Mouse (Mus musculus) stomach, embryonic 15.5 days (tissue): Measurements from ENCODE around the gene Fthl17b. TPM values are rescaled to one million over a fixed set of nuclear protein-coding genes. Genes with fewer than 3 reads are reported as not detected.
"Not testable (repeated sequence)": the region's sequence is repeated elsewhere in the genome, so short reads cannot be mapped to it uniquely, and the experiment has no call there.

ENCODE experiments used
- ATAC-seq: fragments of 200-750 bp; cut with Nextera tagmentation; 2 replicates; pipeline ENCODE4 v1.8.0; 2017; ENCODE audit warnings: low read depth, moderate number of reproducible peaks, moderate TSS enrichment; ENCODE audit not compliant: insufficient read depth, low FRiP score
- H3K27ac ChIP-seq: fragments of 300-500 bp; sonication (generic); 2 replicates; pipeline ENCODE4 v1.5.1; 2015; ENCODE audit warnings: mild to moderate bottlenecking, inconsistent platforms
- H3K27me3 ChIP-seq: fragments of 300-500 bp; sonication (generic); replicated peaks from 2 replicates; pipeline ENCODE4 v1.6.1; 2015; ENCODE audit warnings: inconsistent platforms
- H3K36me3 ChIP-seq: fragments of 300-500 bp; sonication (generic); 2 replicates; pipeline ENCODE4 v1.6.1; 2015; ENCODE audit warnings: inconsistent platforms
- H3K4me1 ChIP-seq: fragments of 300-500 bp; sonication (generic); 2 replicates; pipeline ENCODE4 v1.6.1; 2015; ENCODE audit warnings: inconsistent platforms
- H3K4me2 ChIP-seq: fragments of 300-500 bp; sonication (generic); 2 replicates; pipeline ENCODE4 v1.6.1; 2015; ENCODE audit warnings: mild to moderate bottlenecking, inconsistent platforms
- H3K4me3 ChIP-seq: fragments of 300-500 bp; sonication (generic); replicated peaks from 2 replicates; pipeline ENCODE4 v1.5.1; 2015; ENCODE audit warnings: inconsistent platforms
- H3K9ac ChIP-seq: fragments of 300-500 bp; sonication (generic); 2 replicates; pipeline ENCODE4 v1.6.1; 2015; ENCODE audit warnings: inconsistent platforms
- H3K9me3 ChIP-seq: fragments of 300-500 bp; sonication (generic); 2 replicates; pipeline ENCODE4 v1.6.1; 2016; ENCODE audit warnings: inconsistent platforms
- WGBS: fragments of 180-500 bp; shearing (Covaris S2); methylation state at CpG from one replicate; pipeline ENCODE4 v1.1.7; 2015; 5-methylcytosine and 5-hydroxymethylcytosine counted together
- polyA plus RNA-seq: library from polyadenylated mRNA; unstranded; fragments of >200 nt; fragmentation: Nextera tagmentation; extraction: Ambion mirVana; gene quantifications from 2 replicates; pipeline ENCODE4 v1.2.1, GENCODE M21; 2015

Gene Fthl17b
- not detected in 2 replicates for polyA plus RNA-seq

GRCm38 (mm10) chrX:8962875-8963274, at the start of gene Fthl17b:
Gene Fthl17b (minus strand): TSS chrX:8962975.
- ATAC-seq, H3K9ac ChIP-seq, H3K27me3 ChIP-seq, H3K4me3 ChIP-seq, H3K4me1 ChIP-seq, H3K36me3 ChIP-seq, H3K27ac ChIP-seq, H3K9me3 ChIP-seq, H3K4me2 ChIP-seq: not testable (repeated sequence)
- WGBS, result 92% methylated on average over 4 of the region's 11 CpGs

DNA sequence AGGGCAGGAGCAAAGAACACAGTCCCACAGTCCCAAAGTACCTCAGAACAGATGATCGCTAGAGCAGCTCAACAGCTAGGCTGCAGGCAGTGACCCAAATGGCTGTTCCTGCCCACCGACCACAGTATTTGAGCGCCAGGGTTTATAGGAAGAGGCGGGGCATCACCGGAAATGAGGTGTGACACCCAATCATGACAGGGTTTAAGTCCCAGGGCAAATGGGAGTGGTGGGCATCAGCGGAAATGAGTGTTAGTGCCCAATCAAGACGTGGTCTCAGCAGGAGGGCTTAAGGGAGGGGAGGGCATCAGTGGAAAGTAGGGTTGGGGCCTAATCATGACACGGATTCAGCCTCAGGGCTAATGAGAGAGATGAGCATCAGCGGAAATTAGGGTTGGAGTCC, 23.9 kb upstream of the Fthl17b start, which contains the start of gene Fthl17d:
TSS of gene Fthl17d (minus strand) at position 101 of the 400 bp plus-strand sequence.
- not testable (repeated sequence) for H3K4me2 ChIP-seq, ATAC-seq, H3K27me3 ChIP-seq, H3K36me3 ChIP-seq, H3K9ac ChIP-seq, H3K4me3 ChIP-seq, H3K27ac ChIP-seq, H3K9me3 ChIP-seq, H3K4me1 ChIP-seq
- no CpG with 5 or more reads among the region's 9 CpGs for WGBS

GRCm38 (mm10) chrX:8976459-8976858, 13.7 kb upstream of the Fthl17b start, which contains the start of gene Fthl17c:
Gene Fthl17c (minus strand): TSS chrX:8976559.
- not testable (repeated sequence) for H3K9me3 ChIP-seq, H3K4me3 ChIP-seq, ATAC-seq, H3K9ac ChIP-seq, H3K27me3 ChIP-seq, H3K36me3 ChIP-seq, H3K4me1 ChIP-seq, H3K4me2 ChIP-seq, H3K27ac ChIP-seq
- no CpG with 5 or more reads among the region's 11 CpGs for WGBS

- H3K9me3 ChIP-seq, H3K4me3 ChIP-seq, H3K27ac ChIP-seq, H3K27me3 ChIP-seq, H3K4me1 ChIP-seq, H3K9ac ChIP-seq, ATAC-seq, H3K4me2 ChIP-seq, H3K36me3 ChIP-seq: not testable (repeated sequence)
- WGBS, result 49% methylated on average over 4 of the region's 4 CpGs
These were observed 1.8 kb upstream of the Fthl17b start for GRCm38 (mm10) chrX:8964618-8965017.

DNA sequence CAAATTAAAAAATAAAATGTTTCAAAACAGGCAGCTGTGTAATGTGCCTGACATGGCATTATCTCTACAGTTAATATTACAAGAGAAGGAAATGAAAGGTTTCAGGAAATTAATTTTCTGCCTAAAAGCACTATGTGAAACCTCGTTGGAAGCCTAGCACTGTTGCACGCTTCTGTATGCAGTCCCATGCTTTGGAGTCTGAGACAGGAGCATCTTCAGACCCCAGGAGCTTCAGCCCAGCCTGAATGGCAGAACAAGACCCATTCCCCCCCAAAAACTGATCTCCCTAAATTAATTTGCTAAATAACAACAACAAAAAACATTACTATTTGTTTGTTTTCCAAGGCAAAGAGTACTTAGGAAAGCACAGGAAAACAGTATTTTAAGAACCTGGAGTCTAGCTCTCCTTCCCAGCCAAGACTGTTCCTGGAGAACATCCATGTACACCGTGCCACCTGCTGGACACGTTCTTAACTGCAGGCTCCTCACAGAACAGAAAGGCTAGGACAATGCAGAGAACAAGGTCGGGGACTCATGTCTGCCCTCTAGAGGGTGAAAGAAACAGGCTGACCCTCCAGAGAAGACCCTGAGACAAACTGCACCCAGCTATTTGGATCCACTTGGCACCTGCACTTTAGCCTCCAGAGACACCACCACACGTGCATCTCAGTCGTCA, 14.5 kb downstream of the Fthl17b start:
- H3K36me3 ChIP-seq, H3K27ac ChIP-seq, H3K9ac ChIP-seq, H3K4me1 ChIP-seq, H3K4me2 ChIP-seq, H3K27me3 ChIP-seq, H3K4me3 ChIP-seq, H3K9me3 ChIP-seq: not testable (repeated sequence)
- ATAC-seq, result peak; percentile 47; the same call in 1 of the 2 replicates
- 17% methylated on average over 7 of the region's 7 CpGs for WGBS

DNA sequence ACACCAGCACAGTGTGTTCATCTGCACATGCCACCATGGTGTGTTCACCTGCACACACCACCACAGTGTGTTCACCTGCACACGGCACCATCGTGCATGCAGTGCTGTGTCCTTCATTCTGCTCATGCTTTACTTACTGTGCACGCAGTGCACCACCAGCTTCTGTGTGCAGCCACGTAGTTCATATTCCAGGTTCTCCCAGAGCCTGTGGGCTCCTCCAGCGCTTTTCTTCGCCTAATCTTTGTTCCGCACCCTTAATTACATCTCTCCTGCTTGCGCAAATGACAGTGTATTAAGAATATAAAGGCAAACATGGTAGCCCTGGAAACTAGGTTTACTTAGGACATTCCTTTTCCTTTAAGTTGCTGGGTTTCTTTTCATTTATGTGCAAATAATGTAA, 18.7 kb downstream of the Fthl17b start:
- Histone ChIP-seq H3K9ac (no peak overlapping the region), H3K36me3 (no peaks in the 10 kb centered on the region), H3K27me3 (no peaks in the 10 kb centered on the region), H3K4me2 (no peak overlapping the region), H3K9me3 (no peaks in the 10 kb centered on the region), H3K27ac (no peak overlapping the region), H3K4me3 (no peak overlapping the region), H3K4me1 (no peaks in the 10 kb centered on the region)
- 71% methylated on average over 8 of the region's 8 CpGs for WGBS
- peak; percentile 60 for ATAC-seq

DNA sequence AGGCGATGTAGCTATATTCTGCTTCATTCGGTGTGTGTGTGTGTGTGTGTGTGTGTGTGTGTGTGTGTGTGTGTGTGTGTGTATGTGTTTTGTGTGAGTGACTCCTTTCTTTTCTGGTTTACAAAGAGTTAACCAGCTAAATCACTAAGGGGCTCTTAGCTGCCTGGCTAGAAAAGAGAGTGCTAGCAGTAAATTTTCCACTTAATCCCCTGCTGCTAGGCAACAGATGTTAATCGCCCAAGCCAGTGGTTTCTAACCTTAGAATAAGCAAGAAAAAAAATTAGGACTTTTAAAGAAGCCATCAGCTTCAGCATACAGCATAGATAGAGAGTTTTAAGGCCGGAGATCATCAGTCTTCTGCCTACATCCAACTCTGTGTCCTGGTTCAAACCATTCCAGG, 35.5 kb downstream of the Fthl17b start:
- no peak overlapping the region for H3K9ac ChIP-seq
- H3K27me3 ChIP-seq, result no peaks in the 10 kb centered on the region
- no peak overlapping the region for H3K27ac ChIP-seq
- WGBS, result 47% methylated on average over 4 of the region's 4 CpGs
- no peaks in the 10 kb centered on the region for H3K36me3 ChIP-seq
- H3K4me3 ChIP-seq, result no peak overlapping the region
- H3K4me2 ChIP-seq, result no peak overlapping the region
- no peaks in the 10 kb centered on the region for H3K9me3 ChIP-seq
- no peaks in the 10 kb centered on the region for H3K4me1 ChIP-seq
- ATAC-seq, result no peak

- no peaks in the 10 kb centered on the region for H3K36me3 ChIP-seq
- H3K4me1 ChIP-seq, result no peaks in the 10 kb centered on the region
- no peaks in the 10 kb centered on the region for H3K9me3 ChIP-seq
- H3K4me2 ChIP-seq, result no peak overlapping the region
- WGBS, result 51% methylated on average over 9 of the region's 9 CpGs
- H3K27me3 ChIP-seq, result no peaks in the 10 kb centered on the region
- no peak overlapping the region for H3K4me3 ChIP-seq
- ATAC-seq, result no peak
- H3K27ac ChIP-seq, result no peak overlapping the region
- no peak overlapping the region for H3K9ac ChIP-seq
These were observed 40.8 kb downstream of the Fthl17b start for GRCm38 (mm10) chrX:8921813-8922607.

DNA sequence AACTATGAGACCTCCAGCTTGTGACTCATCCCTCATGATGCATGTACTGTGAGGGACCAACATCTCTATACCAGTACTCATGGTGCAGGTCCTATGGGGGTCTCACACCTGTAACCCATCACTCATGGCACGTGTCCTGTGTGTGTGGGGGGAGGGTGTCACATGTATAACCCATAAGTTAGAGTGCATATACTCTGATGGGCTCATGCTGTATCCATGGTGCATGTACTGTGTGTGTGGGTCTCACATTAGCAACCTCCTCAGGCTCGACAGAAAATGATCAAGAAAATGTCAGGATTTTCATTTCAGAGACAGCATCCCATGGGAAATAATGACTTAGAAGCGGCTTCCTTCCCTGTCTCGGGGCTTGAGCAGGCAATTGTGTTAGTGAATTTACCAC, 41.7 kb downstream of the Fthl17b start:
- H3K4me1 ChIP-seq, result no peaks in the 10 kb centered on the region
- no peak for ATAC-seq
- WGBS, result 75% methylated on average over 4 of the region's 4 CpGs
- H3K9me3 ChIP-seq, result no peaks in the 10 kb centered on the region
- H3K27ac ChIP-seq, result no peak overlapping the region
- no peak overlapping the region for H3K4me2 ChIP-seq
- H3K36me3 ChIP-seq, result no peaks in the 10 kb centered on the region
- no peak overlapping the region for H3K9ac ChIP-seq
- H3K4me3 ChIP-seq, result no peak overlapping the region
- no peaks in the 10 kb centered on the region for H3K27me3 ChIP-seq

Other genes with a start within 250 kb of the Fthl17b start
- not detected in 2 replicates for gene Ssx9, start 214.5 kb downstream of the Fthl17b start, polyA plus RNA-seq
- gene Ssxb5, start 159.3 kb downstream of the Fthl17b start, polyA plus RNA-seq, result not detected in 2 replicates
- not detected in 2 replicates for gene Gm6592, start 119.0 kb downstream of the Fthl17b start, polyA plus RNA-seq
- not detected in 2 replicates for gene Gm5751, start 88.7 kb downstream of the Fthl17b start, polyA plus RNA-seq
- 3.9 and 4.1 TPM in 2 replicates for gene B630019K06Rik, start 70.6 kb downstream of the Fthl17b start, polyA plus RNA-seq
- not detected in 2 replicates for gene Fthl17c, start 13.6 kb upstream of the Fthl17b start, polyA plus RNA-seq
- gene Fthl17d, start 23.8 kb upstream of the Fthl17b start, polyA plus RNA-seq, result not detected in 2 replicates
- not detected in 2 replicates for gene Fthl17e, start 70.5 kb upstream of the Fthl17b start, polyA plus RNA-seq
- gene Fthl17f, start 100.0 kb upstream of the Fthl17b start, polyA plus RNA-seq, result not detected in 2 replicates
- not detected in 2 replicates for gene 4930402K13Rik, start 141.6 kb upstream of the Fthl17b start, polyA plus RNA-seq
- 1.7 and 1.9 TPM in 2 replicates for gene Lancl3, start 236.9 kb upstream of the Fthl17b start, polyA plus RNA-seq